Mouse (Mus musculus): ENCODE measurements at regions not wholly inside any gene's neighbourhood (a gene's known extent, or its start where the extent isn't known, plus 50 kb on each side); places are given as distances from the start of the nearest gene placed in this dataset.

DNA sequence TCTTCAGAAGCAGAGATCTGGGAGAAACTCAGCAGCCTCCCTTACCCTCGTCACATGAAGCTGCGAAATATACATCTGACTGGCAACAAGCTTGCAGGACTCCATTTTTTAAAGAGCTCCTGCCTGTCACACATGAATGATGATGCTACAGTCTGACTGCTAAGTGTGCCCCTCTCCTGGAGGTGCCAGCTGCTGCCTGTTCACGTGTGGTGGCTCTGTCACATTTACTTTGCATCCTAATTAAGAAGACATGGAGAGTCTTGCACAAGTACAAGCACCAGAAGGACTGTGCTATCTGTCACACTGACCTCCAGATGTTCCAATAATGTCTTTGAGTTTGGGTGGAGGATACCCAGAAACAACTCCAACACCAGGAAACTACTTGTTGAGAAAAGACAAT is 240.2 kb downstream of the Ube2cbp start:
- DNase-seq (ENCODE audit: low spot score in 2 of 2): no peak

DNA sequence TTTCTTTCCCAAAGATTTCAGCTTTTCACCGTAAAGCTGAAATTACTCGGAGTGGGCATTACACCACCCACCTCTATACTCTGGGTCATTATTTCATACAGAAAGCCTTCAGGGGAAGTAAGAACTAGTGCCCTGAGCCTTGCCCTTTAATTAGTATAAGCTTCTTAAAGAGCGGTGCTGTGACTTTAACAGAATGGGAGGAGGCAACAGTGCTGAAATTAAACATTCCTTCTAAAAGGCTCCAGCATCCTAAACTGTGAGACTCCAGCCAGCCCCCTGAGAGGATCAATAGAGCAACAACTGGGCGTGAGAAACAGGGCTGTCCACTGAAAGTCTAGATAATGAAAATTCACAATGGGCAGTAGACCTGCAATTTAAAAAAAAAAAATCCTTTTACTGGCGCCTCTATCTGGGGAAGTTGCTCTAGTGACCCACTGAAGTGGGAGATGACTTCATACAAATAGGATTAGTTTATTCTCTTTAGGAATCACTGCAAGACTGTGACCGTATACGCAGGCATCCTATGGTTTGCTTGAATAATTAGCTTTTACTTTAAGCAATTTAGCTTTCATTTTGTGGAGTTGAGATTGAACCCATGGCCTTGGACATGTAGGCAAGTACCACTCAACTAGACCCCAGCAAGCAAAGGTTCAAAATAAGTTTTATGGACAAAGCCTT is 233.9 kb downstream of the Ube2cbp start:
- DNase-seq (ENCODE audit: low spot score in 2 of 2): no peak

DNA sequence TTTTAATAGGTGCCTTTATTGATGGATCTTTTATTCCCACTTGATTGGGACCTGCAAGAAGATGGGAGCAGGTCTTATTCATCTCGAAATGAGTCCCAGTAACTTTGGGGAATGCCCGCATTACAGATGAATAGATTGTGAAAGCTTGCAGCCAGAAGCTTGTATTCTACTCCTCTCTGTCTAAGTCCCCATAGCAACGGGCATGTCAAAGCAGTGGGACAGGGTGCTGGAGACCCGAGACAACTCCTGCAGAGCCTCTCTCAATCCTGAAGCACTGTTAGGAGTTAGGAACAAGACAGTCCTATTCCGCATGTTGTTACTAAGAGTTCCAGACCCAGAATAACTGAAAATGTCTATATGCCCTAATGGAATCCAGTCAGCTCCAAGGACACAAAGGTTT is 233.1 kb downstream of the Ube2cbp start:
- no peak for DNase-seq (ENCODE audit: low spot score in 2 of 2)

DNA sequence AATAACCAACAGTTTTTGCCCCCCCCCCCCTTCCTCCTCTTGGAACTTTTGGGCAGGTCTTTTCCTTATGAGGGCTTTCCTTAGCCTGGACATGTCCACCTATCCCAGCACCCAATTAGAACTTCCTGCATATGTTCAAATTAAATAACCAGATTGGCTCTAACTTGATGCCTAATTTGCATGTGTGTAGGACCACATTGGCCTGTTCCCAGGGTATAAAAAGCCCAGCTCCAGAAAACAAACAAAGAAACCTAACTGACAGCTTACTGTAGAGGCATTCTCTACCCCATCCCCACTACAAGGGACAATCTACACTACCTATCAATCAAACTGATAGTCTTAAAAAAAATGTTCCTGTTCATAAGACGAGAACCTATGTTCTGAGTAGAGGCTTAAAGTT is 232.6 kb downstream of the Ube2cbp start:
- DNase-seq (ENCODE audit: low spot score in 2 of 2): no peak

GRCm38 (mm10) chr9:86233775-86234174 is 231.0 kb downstream of the Ube2cbp start:
- no peak for DNase-seq (ENCODE audit: low spot score in 2 of 2)

GRCm38 (mm10) chr9:86238691-86239090 is 226.1 kb downstream of the Ube2cbp start:
- no peak for DNase-seq (ENCODE audit: low spot score in 2 of 2)

DNA sequence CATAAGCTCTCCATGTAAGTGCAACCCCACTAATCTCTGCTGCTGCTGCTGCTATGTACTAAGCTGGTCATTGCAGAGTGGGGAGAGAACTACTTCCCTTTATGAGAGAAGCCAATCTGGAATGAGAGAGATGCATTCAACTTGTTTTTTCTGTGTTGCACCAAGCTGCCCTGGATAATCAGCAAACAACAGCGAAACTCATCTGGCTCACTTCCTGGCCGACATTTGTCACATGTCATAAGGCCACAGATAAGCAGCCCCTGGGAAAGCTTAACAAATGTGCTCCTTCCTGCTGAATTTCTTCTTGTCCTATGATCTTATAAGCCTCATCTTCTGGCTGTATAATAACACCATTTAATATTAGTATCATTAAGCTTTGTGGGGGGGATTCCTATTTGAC is 224.5 kb downstream of the Ube2cbp start:
- no peak for DNase-seq (ENCODE audit: low spot score in 2 of 2)

DNA sequence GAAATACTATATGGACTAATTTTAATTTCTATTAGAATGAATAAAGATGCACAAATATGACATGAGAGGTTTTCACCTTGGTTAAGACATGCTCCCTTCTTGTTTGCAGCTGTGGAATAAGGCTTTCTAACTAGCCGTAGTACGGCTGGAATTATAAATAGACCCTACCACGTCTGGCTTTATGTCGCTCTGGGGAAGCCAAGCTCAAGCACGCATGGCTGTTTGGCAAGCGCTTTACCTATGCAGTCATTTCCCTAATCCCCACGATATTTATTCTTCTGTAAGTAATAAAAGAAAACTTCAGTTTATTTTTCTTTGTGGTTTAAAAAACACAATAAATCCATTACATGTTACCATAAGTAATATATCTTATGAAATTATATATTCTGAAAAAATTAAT is 223.9 kb downstream of the Ube2cbp start:
- DNase-seq (ENCODE audit: low spot score in 2 of 2): no peak

DNA sequence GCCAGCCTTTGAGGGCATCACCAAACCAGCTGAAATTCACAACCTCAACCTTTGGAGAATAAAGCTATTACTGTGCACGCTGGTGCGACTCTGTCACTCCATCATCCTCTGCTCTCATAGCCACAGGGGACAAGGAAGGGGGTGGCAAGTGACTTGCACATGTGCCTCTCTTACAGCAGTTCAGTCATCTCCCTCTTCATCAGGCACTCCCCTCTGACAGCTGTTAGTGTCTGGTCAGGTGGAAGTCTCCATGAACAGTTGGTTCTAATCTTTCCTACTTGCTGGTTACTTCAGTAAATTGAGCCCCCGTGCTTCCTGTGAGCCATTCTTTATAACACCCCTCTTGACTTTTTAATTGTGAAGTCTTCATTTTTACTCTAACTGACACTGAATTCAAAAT is 214.6 kb downstream of the Ube2cbp start:
- no peak for DNase-seq (ENCODE audit: low spot score in 2 of 2)

DNA sequence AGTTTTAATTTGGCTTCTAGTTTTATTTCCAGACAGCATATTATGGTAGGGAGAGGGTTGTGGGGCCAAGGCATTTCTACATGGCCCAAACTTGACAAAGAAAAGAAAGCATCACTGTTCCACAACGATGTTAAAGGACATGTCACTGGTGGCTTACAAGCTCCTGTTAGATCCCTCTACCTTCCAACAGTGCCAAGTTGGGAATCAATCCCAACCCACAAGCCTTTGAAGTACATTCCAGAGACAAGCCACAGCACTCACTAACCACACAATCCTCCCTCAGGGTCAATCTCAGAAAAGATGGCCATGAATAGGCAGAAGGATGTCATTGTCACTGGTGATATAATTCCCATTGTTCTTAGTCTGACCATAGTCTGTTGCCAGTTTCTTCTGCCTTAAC is 213.4 kb downstream of the Ube2cbp start:
- no peak for DNase-seq (ENCODE audit: low spot score in 2 of 2)

All from layer of hippocampus, adult 8-10 months (tissue).